Mouse (Mus musculus): ENCODE measurements around the gene Pja2.
A peak's percentile ranks its signal among the peaks of the same experiment; 100 is the strongest.

DNA sequence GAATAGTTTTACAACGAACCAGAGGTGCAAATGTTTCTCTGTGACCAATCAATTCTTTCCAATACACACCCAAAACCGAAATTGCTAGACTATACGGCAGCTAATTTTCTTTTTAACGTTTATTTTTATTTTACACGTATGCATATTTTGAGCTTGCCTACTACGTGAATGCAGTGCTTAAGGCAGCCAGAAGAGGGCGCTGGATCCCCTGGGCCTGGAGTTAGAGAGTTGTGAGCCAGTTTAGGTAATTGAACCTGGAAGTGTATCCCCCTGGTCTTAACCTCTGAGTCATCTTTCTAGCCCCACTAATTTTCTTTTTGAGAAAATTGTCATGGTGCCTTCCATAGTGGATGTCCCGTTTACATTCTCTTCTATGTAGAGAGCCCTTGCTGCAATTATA is 100.5 kb downstream of the Pja2 start:
- no peak for TF ChIP-seq POLR2A (IDR thresholded peaks at IDR 0.05; ENCODE audit: low read depth, low read length)
- peak; percentile 20; the same call in 1 of the 2 replicates for TF ChIP-seq CTCF (IDR thresholded peaks at IDR 0.05; ENCODE audit: borderline replicate concordance, insufficient read depth, low read length)

Data from embryonic fibroblast, embryonic 13.5 days (primary cell).